Mouse (Mus musculus): ENCODE measurements around the gene Gm28372. TPM values are rescaled to one million over a fixed set of nuclear protein-coding genes. Genes with fewer than 3 reads are reported as not detected.

Gm28372 gene
- polyA plus RNA-seq, 1 experiment from 2014 or later: 0.14 TPM

Other genes starting within 250 kb of the Gm28372 start
- 518 and 527 TPM in 2 replicates for gene Snrpb, start 225.8 kb upstream of the Gm28372 start, polyA plus RNA-seq (2015; fragmentation: Nextera tagmentation; extraction: Ambion mirVana)
- gene Tmc2, start 210.0 kb upstream of the Gm28372 start, polyA plus RNA-seq (2015; fragmentation: Nextera tagmentation; extraction: Ambion mirVana): 0.04 TPM in 1 of 2 replicates, not detected in the other
- 260 and 287 TPM in 2 replicates for gene Nop56, start 130.8 kb upstream of the Gm28372 start, polyA plus RNA-seq (2015; fragmentation: Nextera tagmentation; extraction: Ambion mirVana)
- gene Idh3b, start 120.7 kb upstream of the Gm28372 start, polyA plus RNA-seq (2015; fragmentation: Nextera tagmentation; extraction: Ambion mirVana): 171 and 192 TPM in 2 replicates
- 2.8 and 3.1 TPM in 2 replicates for gene Ebf4, start 110.1 kb upstream of the Gm28372 start, polyA plus RNA-seq (2015; fragmentation: Nextera tagmentation; extraction: Ambion mirVana)
- gene Cpxm1, start 7.7 kb upstream of the Gm28372 start, polyA plus RNA-seq (2015; fragmentation: Nextera tagmentation; extraction: Ambion mirVana): 46.4 and 47.5 TPM in 2 replicates
- gene 1700020A23Rik, start within 50 bp of the Gm28372 start, polyA plus RNA-seq (2015; fragmentation: Nextera tagmentation; extraction: Ambion mirVana): not detected in 2 replicates
- gene Tmem239, start 1.2 kb downstream of the Gm28372 start, polyA plus RNA-seq (2015; fragmentation: Nextera tagmentation; extraction: Ambion mirVana): 0.10 TPM in 1 of 2 replicates, not detected in the other
- gene Vps16, start 19.1 kb downstream of the Gm28372 start, polyA plus RNA-seq (2015; fragmentation: Nextera tagmentation; extraction: Ambion mirVana): 78.8 and 88.6 TPM in 2 replicates
- gene Pced1a, start 19.5 kb downstream of the Gm28372 start, polyA plus RNA-seq (2015; fragmentation: Nextera tagmentation; extraction: Ambion mirVana): 11.1 and 14.0 TPM in 2 replicates
- gene Ptpra, start 45.0 kb downstream of the Gm28372 start, polyA plus RNA-seq (2015; fragmentation: Nextera tagmentation; extraction: Ambion mirVana): 85.2 and 88.2 TPM in 2 replicates
- gene Mrps26, start 158.5 kb downstream of the Gm28372 start, polyA plus RNA-seq (2015; fragmentation: Nextera tagmentation; extraction: Ambion mirVana): 80.8 and 87.4 TPM in 2 replicates
- gene Oxt, start 170.9 kb downstream of the Gm28372 start, polyA plus RNA-seq (2015; fragmentation: Nextera tagmentation; extraction: Ambion mirVana): not detected in 2 replicates
- gene Avp, start 177.3 kb downstream of the Gm28372 start, polyA plus RNA-seq (2015; fragmentation: Nextera tagmentation; extraction: Ambion mirVana): not detected in 2 replicates
- gene Fastkd5, start 224.8 kb downstream of the Gm28372 start, polyA plus RNA-seq (2015; fragmentation: Nextera tagmentation; extraction: Ambion mirVana): 13.6 and 15.2 TPM in 2 replicates
- 10.4 and 11.4 TPM in 2 replicates for gene Ubox5, start 224.8 kb downstream of the Gm28372 start, polyA plus RNA-seq (2015; fragmentation: Nextera tagmentation; extraction: Ambion mirVana)
- 9.9 and 11.9 TPM in 2 replicates for gene Lzts3, start 237.6 kb downstream of the Gm28372 start, polyA plus RNA-seq (2015; fragmentation: Nextera tagmentation; extraction: Ambion mirVana)